Mouse (Mus musculus): ENCODE results near the gene Fxyd2. TPM values are rescaled to one million over a fixed set of nuclear protein-coding genes. Genes with fewer than 3 reads are reported as not detected.

Gene Fxyd2
- total RNA-seq, 2 experiments from 2014 or later = 4.8 to 6.5 TPM

GRCm38 (mm10) chr9:45431150-45431549, 31.7 kb downstream of the Fxyd2 start:
- intact Hi-C loops (cut with DNase I) = loop anchor here (2.0 to 5.0 kb wide), 2 partner anchors 40 to 106 kb away; no protein-coding TSS in a partner anchor
- no peak for DNase-seq (ENCODE audit: extremely low spot score in 1 of 2, low spot score in 2 of 2)
- H3K4me3 ChIP-seq = peak overlapping the region; percentile 80
- H3K27ac ChIP-seq = peak overlapping the region; percentile 80
- TF ChIP-seq CTCF (IDR thresholded peaks at IDR 0.05) = no peak

GRCm38 (mm10) chr9:45432639-45433038, 33.2 kb downstream of the Fxyd2 start:
- peak overlapping the region; percentile 88 for H3K27ac ChIP-seq
- no peak for TF ChIP-seq CTCF (IDR thresholded peaks at IDR 0.05)
- intact Hi-C loops (cut with DNase I) = loop anchor here (5.0 kb wide), 1 partner anchor 105 kb away; no protein-coding TSS in a partner anchor
- H3K4me3 ChIP-seq = peak overlapping the region; percentile 46
- DNase-seq (ENCODE audit: extremely low spot score in 1 of 2, low spot score in 2 of 2) = peak in 1 of 2 experiments; percentile 54

- intact Hi-C loops (cut with DNase I) = loop anchor here (5.0 kb wide), 1 partner anchor 104 kb away; no protein-coding TSS in a partner anchor
- Histone ChIP-seq H3K4me3 (peak overlapping the region; percentile 46), H3K27ac (peak overlapping the region; percentile 88)
- no peak for TF ChIP-seq CTCF (IDR thresholded peaks at IDR 0.05)
- DNase-seq (ENCODE audit: extremely low spot score in 1 of 2, low spot score in 2 of 2) = no peak
Observed at GRCm38 (mm10) chr9:45433119-45433518, 33.6 kb downstream of the Fxyd2 start.

- no peak for DNase-seq (ENCODE audit: extremely low spot score in 1 of 2, low spot score in 2 of 2)
- no peak for TF ChIP-seq CTCF (IDR thresholded peaks at IDR 0.05)
- peak overlapping the region; percentile 88 for H3K27ac ChIP-seq
- no peak overlapping the region for H3K4me3 ChIP-seq
- intact Hi-C loops (cut with DNase I) = loop anchor here (1.0 to 5.0 kb wide), 2 partner anchors 84 to 103 kb away; no protein-coding TSS in a partner anchor
Observed at GRCm38 (mm10) chr9:45434171-45434570, 34.7 kb downstream of the Fxyd2 start.

DNA sequence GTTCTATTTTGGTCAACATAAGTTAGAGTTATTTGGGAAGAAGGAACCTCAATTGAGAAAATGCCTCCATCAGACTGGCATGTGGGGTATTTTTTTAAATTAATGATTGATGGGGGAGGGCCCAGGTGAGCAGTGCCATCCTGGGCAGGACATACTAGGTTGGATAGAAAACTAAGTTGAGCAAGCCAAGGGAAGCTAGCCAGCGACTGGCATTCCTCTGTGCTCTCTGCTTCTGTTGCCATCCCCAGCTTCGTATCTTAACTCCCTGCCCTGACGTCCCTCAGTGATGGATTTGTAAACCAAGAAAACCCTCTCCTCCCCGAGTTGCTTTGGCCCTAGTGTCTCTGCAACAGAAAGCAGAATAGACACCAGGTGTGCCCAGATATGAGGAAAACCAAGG, 39.6 kb downstream of the Fxyd2 start:
- Histone ChIP-seq H3K27ac (no peak overlapping the region), H3K4me3 (no peak overlapping the region)
- no peak for DNase-seq (ENCODE audit: extremely low spot score in 1 of 2, low spot score in 2 of 2)
- TF ChIP-seq CTCF (IDR thresholded peaks at IDR 0.05) = no peak
- intact Hi-C loops (cut with DNase I) = no loop called here

GRCm38 (mm10) chr9:45440083-45440784, 40.8 kb downstream of the Fxyd2 start:
- H3K27ac ChIP-seq = no peak overlapping the region
- intact Hi-C loops (cut with DNase I) = no loop called here
- TF ChIP-seq CTCF (IDR thresholded peaks at IDR 0.05) = no peak

GRCm38 (mm10) chr9:45444251-45444798, 44.9 kb downstream of the Fxyd2 start:
- intact Hi-C loops (cut with DNase I) = no loop called here
- TF ChIP-seq CTCF (IDR thresholded peaks at IDR 0.05) = no peak
- no peak for DNase-seq (ENCODE audit: extremely low spot score in 1 of 2, low spot score in 2 of 2)
- Histone ChIP-seq H3K27ac (no peak overlapping the region), H3K4me3 (no peak overlapping the region)

More at GRCm38 (mm10) chr9:45440083-45440784, 40.8 kb downstream of the Fxyd2 start:
- H3K4me3 ChIP-seq = no peak overlapping the region
- no peak for DNase-seq (ENCODE audit: extremely low spot score in 1 of 2, low spot score in 2 of 2)

DNA sequence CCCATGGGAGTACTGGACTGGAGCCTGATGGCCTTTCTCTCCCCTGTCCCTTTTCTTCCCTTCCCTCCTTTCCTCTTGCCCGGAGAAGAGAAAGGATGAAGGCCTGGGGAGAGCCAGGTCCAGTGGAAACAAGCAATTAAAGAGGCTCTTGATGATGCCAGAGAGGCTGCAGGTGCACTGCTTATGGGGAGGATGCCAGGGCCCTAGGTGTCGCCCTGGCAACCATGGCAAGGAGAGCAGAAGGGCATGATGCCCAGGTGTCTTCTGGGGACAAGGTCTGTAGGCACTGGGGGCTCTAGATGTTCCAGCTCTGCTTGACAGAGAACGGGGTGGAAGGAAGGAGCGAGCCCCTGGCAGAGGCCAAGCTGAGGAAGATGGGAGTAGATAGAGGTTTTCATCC, 50.2 kb downstream of the Fxyd2 start:
- intact Hi-C loops (cut with DNase I) = no loop called here
- Histone ChIP-seq H3K4me3 (no peak overlapping the region), H3K27ac (no peak overlapping the region)
- DNase-seq (ENCODE audit: extremely low spot score in 1 of 2, low spot score in 2 of 2) = no peak
- no peak for TF ChIP-seq CTCF (IDR thresholded peaks at IDR 0.05)

DNA sequence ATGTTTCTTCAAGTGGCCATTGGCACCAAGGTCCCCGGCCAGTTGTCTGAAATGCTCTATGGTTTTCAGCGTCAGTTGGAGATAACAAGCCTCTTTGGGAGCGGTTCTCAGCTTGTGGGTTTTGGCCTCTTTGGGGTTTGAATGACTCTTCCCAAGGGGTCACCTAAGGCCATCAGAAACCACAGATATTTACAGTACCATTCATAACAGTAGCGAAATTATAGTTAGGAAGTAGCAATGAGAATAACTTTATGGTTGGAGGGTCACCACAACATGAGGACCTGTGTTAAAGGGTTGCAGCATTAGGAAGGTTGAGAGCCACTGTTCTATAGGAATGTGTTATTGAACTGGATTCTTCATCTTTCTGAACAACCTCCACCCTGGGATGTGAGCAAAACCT, 51.9 kb downstream of the Fxyd2 start:
- intact Hi-C loops (cut with DNase I) = no loop called here
- no peak for TF ChIP-seq CTCF (IDR thresholded peaks at IDR 0.05)
- DNase-seq (ENCODE audit: extremely low spot score in 1 of 2, low spot score in 2 of 2) = no peak
- H3K4me3 ChIP-seq = no peak overlapping the region
- H3K27ac ChIP-seq = no peak overlapping the region

DNA sequence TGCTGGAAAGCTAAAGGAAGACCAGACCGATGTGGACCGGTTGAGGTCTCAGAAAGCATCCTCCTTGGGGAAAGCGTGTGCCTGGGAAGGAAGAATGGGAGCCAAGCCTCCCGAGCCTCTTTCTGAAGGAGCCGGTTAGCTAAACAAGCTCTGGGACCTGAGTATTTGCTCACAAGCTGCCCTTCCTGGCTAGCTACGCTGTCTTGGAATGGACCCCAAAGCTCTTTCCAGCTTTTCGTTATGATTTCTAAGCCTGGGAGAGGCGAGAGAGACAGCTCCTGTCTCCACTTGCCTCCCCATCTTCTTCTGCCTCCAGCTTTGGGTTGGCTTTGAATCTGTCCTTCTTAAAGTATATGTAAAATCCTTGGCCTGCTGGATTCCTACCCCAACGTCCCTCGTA, 54.6 kb downstream of the Fxyd2 start:
- TF ChIP-seq CTCF (IDR thresholded peaks at IDR 0.05) = no peak
- intact Hi-C loops (cut with DNase I) = no loop called here
- no peak overlapping the region for H3K4me3 ChIP-seq
- no peak for DNase-seq (ENCODE audit: extremely low spot score in 1 of 2, low spot score in 2 of 2)
- 0 out of 2 replicates have a peak overlapping the region, but pooled peaks have one; percentile 11 for H3K27ac ChIP-seq

- intact Hi-C loops (cut with DNase I) = no loop called here
- TF ChIP-seq CTCF (IDR thresholded peaks at IDR 0.05) = no peak
- no peak overlapping the region for H3K4me3 ChIP-seq
- no peak for DNase-seq (ENCODE audit: extremely low spot score in 1 of 2, low spot score in 2 of 2)
- H3K27ac ChIP-seq = no peak overlapping the region
Observed at GRCm38 (mm10) chr9:45454889-45455610, 55.6 kb downstream of the Fxyd2 start.

DNA sequence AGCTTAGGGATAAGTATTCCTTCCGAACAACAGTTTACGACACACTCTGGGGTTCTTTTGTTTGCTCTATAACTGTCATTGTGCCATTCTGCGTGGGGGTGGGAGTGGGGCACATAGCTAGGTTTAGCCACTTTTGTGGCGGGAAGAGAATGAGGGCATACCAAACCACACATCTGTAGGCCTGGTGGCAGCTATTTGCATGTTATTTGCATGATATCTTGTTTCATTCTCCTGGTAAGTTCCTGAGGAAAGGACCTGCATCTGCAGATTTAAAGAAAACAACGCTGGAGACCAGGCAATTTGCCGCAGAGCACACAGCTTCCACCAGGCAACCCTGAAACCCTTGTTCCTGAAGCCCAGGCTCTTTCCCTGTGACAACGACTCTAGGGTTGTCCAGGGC, 57.7 kb downstream of the Fxyd2 start:
- TF ChIP-seq CTCF (IDR thresholded peaks at IDR 0.05) = no peak
- peak overlapping the region; percentile 8; the same call in 1 of the 2 replicates for H3K27ac ChIP-seq
- intact Hi-C loops (cut with DNase I) = no loop called here
- DNase-seq (ENCODE audit: extremely low spot score in 1 of 2, low spot score in 2 of 2) = no peak
- no peak overlapping the region for H3K4me3 ChIP-seq
